8 mouse cellular contexts compared by ENCODE assay signal in genomic region chr12:111035182-111035824, GRCm38 (mm10). TPM values are rescaled to one million over a fixed set of nuclear protein-coding genes. Genes with fewer than 3 reads are reported as not detected.
DNase-seq lines count a peak whose midpoint lies in the region; ATAC-seq and TF ChIP-seq lines count a peak whose summit lies in the region.

No protein-coding gene starts in this region.

- no peaks in the 10 kb centered on the region for H3K27me3 ChIP-seq in kidney, postnatal 0 days (ENCODE audit: insufficient read depth, low read length)

- no peak for ATAC-seq in kidney, postnatal 0 days (replicated peaks; ENCODE audit: low FRiP score, low read depth)

- H3K4me2 ChIP-seq in kidney, postnatal 0 days (ENCODE audit: low read length) = no peak overlapping the region

- no peak for TF ChIP-seq CTCF in kidney, postnatal 0 days (IDR thresholded peaks at IDR 0.05; ENCODE audit: low read depth)

- H3K4me3 ChIP-seq in kidney, postnatal 0 days (replicated peaks; ENCODE audit: low read depth, low read length) = no peak overlapping the region

- peaks cover 3% of the 10 kb centered on the region; the same call in 1 of the 2 replicates for H3K4me1 ChIP-seq in kidney, postnatal 0 days (replicated peaks; ENCODE audit: insufficient read depth, low read length)

- DNase-seq in kidney, postnatal 0 days (ENCODE audit: low spot score) = peak; percentile 39
- DNase-seq in kidney, adult 11 months = no peak
- DNase-seq in heart, adult 8-10 months (ENCODE audit: low spot score) = peak; percentile 12
- peak; percentile 39 for DNase-seq in lung, postnatal 14 days
- peak; percentile 18 to 31 for DNase-seq in thymus, postnatal 10 days (ENCODE audit: low spot score in 2 of 2)
- DNase-seq in adrenal gland, postnatal 10 days = no peak
- no peak for DNase-seq in right cerebral cortex, postnatal 4 days
- no peak for DNase-seq in neural tube, embryonic 10.5 days (ENCODE audit: extremely low spot score, low spot score)

- H3K36me3 ChIP-seq in kidney, postnatal 0 days (ENCODE audit: insufficient read depth, low read length) = no peaks in the 10 kb centered on the region

- H3K27ac ChIP-seq in kidney, postnatal 0 days = no peak overlapping the region

- no peak overlapping the region for H3K9ac ChIP-seq in kidney, postnatal 0 days (ENCODE audit: low read depth, low read length)

- H3K9me3 ChIP-seq in kidney, postnatal 0 days (replicated peaks; ENCODE audit: low read length) = no peaks in the 10 kb centered on the region

- 64% methylated on average over 12 of the region's 12 CpGs for WGBS in kidney, postnatal 0 days

RNA-seq across cellular contexts. Expression of gene Rcor1, which starts 3.8 kb away (rescaled TPM):
- polyA plus RNA-seq in kidney, postnatal 0 days (2015; fragmentation: Nextera tagmentation; extraction: Ambion mirVana) = 9.9 and 10.1 TPM in 2 replicates
- 10 to 100 TPM; 11.9 to 14.3 (median 13.4) TPM for total RNA-seq in heart, adult 8-10 months (2022)
- total RNA-seq in adrenal gland, postnatal 10 days (2021) = 10 to 100 TPM; 38.5 to 39.2 TPM

RNA-seq across cellular contexts. Expression of gene Ankrd9, which starts 56.5 kb away (rescaled TPM):
- 19.5 and 19.9 TPM in 2 replicates for polyA plus RNA-seq in kidney, postnatal 0 days (2015; fragmentation: Nextera tagmentation; extraction: Ambion mirVana)
- 10 to 100 TPM; 61.3 to 73.8 (median 68.6) TPM for total RNA-seq in heart, adult 8-10 months (2022)
- 10 to 100 TPM; 35.7 to 49.7 TPM for total RNA-seq in adrenal gland, postnatal 10 days (2021)

Comparison
In these comparisons a context has a peak if more than half of its experiments do, and no peak if none do; other contexts are left out.
1. DNase-seq: peak in kidney, postnatal 0 days (single experiment), heart, adult 8-10 months (single experiment), lung, postnatal 14 days (single experiment) and thymus, postnatal 10 days (2 of 2); none in kidney, adult 11 months (single experiment), adrenal gland, postnatal 10 days (single experiment), right cerebral cortex, postnatal 4 days (single experiment) and neural tube, embryonic 10.5 days (single experiment).